Mouse (Mus musculus) limb, embryonic 15.5 days (tissue): ENCODE results near the gene Erbb2. TPM values are rescaled to one million over a fixed set of nuclear protein-coding genes. Genes with fewer than 3 reads are reported as not detected.

ENCODE experiments used
- ATAC-seq: fragments of 200-750 bp; cut with Nextera tagmentation; 2 replicates; pipeline ENCODE4 v1.8.0; 2017; ENCODE audit warnings: low read depth, moderate TSS enrichment; ENCODE audit not compliant: insufficient number of reproducible peaks, low FRiP score, low TSS enrichment
- H3K27ac ChIP-seq: fragments of 300-500 bp; sonication (generic); 2 replicates; pipeline ENCODE4 v1.5.1; 2015; ENCODE audit warnings: moderate library complexity, mild to moderate bottlenecking, inconsistent platforms
- H3K27me3 ChIP-seq: fragments of 300-500 bp; sonication (generic); 2 replicates; pipeline ENCODE4 v1.6.1; 2015; ENCODE audit warnings: inconsistent platforms
- H3K36me3 ChIP-seq: fragments of 300-500 bp; sonication (generic); 2 replicates; pipeline ENCODE4 v1.6.1; 2015; ENCODE audit warnings: inconsistent platforms
- H3K4me1 ChIP-seq: fragments of 300-500 bp; sonication (generic); 2 replicates; pipeline ENCODE4 v1.6.1; 2015; ENCODE audit warnings: inconsistent platforms
- H3K4me2 ChIP-seq: fragments of 300-500 bp; sonication (generic); 2 replicates; pipeline ENCODE4 v1.6.1; 2015; ENCODE audit warnings: mild to moderate bottlenecking, inconsistent platforms
- H3K4me3 ChIP-seq: fragments of 300-500 bp; sonication (generic); 2 replicates; pipeline ENCODE4 v1.5.1; 2015; ENCODE audit warnings: mild to moderate bottlenecking, inconsistent platforms
- H3K9ac ChIP-seq: fragments of 300-500 bp; sonication (generic); 2 replicates; pipeline ENCODE4 v1.6.1; 2015; ENCODE audit warnings: inconsistent platforms
- H3K9me3 ChIP-seq: fragments of 300-500 bp; sonication (generic); 2 replicates; pipeline ENCODE4 v1.6.1; 2016; ENCODE audit warnings: inconsistent platforms
- WGBS: fragments of 180-500 bp; shearing (Covaris S2); methylation state at CpG from one replicate; pipeline ENCODE4 v1.1.7; 2015; 5-methylcytosine and 5-hydroxymethylcytosine counted together
- polyA plus RNA-seq: library from polyadenylated mRNA; unstranded; fragments of >200 nt; fragmentation: Nextera tagmentation; extraction: Ambion mirVana; gene quantifications from 2 replicates; pipeline ENCODE4 v1.2.1, GENCODE M21; 2015

Erbb2 gene
- 63.3 and 70.7 TPM in 2 replicates for polyA plus RNA-seq

DNA sequence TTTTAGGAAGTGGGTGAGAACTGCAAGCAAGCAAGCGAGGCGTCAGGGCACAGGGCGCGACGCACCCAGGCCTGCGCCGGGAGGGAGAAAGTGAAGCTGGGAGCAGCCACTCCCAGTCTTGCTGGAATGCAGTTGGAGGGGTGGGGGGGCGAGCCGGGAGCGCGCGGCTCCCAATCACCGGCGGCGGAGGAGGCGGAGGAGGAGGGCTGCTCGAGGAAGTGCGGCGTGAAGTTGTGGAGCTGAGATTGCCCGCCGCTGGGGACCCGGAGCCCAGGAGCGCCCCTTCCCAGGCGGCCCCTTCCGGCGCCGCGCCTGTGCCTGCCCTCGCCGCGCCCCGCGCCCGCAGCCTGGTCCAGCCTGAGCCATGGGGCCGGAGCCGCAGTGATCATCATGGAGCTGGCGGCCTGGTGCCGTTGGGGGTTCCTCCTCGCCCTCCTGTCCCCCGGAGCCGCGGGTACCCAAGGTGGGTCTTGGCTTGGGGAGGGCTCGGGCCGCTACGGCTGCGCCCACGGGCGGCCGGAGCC, at the start of gene Erbb2:
TSS of gene Erbb2 (plus strand) at position 198 of the 524 bp plus-strand sequence.
- no peaks in the 10 kb centered on the region for H3K27me3 ChIP-seq
- H3K36me3 ChIP-seq: no peaks in the 10 kb centered on the region
- H3K4me3 ChIP-seq: peak within 1 kb of the TSS; percentile 98
- peak; percentile 88 for ATAC-seq
- WGBS: under 1% methylated on average over 38 of the region's 49 CpGs
- H3K4me1 ChIP-seq: peaks cover 59% of the 10 kb centered on the region
- H3K4me2 ChIP-seq: peak within 1 kb of the TSS; percentile 63
- peak within 1 kb of the TSS; percentile 93 for H3K9ac ChIP-seq
- H3K9me3 ChIP-seq: no peaks in the 10 kb centered on the region
- peak within 1 kb of the TSS; percentile 99 for H3K27ac ChIP-seq

DNA sequence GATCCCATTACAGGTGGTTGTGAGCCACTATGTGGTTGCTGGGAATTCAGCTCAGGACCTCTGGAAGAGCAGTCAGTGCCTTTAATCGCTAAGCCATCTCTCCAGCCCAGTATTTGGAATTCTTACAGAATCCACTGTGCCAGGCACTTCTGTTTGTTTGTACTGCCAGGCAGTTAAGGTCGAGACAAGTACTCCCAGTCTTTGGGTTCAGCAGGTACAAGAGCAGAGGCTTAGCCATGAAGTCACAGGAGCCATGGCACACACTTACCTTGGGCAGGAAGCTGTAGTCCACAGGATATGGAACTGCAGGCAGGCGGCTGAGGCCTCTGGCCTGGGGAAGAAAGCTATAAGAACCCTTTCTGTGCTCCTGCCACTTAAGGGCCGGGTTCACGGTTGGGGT, 48.5 kb upstream of the Erbb2 start:
- Histone ChIP-seq H3K9me3 (no peaks in the 10 kb centered on the region), H3K27me3 (no peaks in the 10 kb centered on the region), H3K4me3 (no peak overlapping the region), H3K9ac (no peak overlapping the region), H3K36me3 (0 out of 2 replicates have a peak, but pooled peaks cover 4% of the 10 kb centered on the region), H3K27ac (no peak overlapping the region), H3K4me2 (no peak overlapping the region), H3K4me1 (peaks cover 22% of the 10 kb centered on the region)
- WGBS: 75% methylated on average over 5 of the region's 5 CpGs
- ATAC-seq: no peak

DNA sequence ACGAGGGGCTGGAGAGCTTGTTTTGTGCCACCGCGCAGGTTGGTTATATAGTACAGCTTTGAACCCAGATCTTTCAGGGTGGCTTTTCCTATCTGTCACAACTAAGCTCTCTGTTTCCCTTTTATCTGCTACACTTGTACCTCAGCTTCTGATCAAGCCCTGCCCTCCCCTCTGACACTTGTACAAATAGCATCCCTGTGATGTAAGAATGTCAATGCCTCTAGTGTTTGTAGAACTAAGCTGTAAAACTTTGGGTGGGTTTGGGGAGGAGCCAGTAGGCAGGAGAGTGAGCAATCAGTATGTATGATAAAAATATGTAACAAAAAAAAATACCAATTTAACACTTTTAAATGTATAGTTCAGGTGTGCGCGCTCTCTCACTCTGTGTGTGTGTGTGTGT, 47.9 kb upstream of the Erbb2 start:
- Histone ChIP-seq H3K9ac (no peak overlapping the region), H3K4me1 (peaks cover 16% of the 10 kb centered on the region), H3K27me3 (no peaks in the 10 kb centered on the region), H3K9me3 (no peaks in the 10 kb centered on the region), H3K4me2 (no peak overlapping the region), H3K27ac (no peak overlapping the region), H3K36me3 (0 out of 2 replicates have a peak, but pooled peaks cover 4% of the 10 kb centered on the region), H3K4me3 (no peak overlapping the region)
- WGBS: 90% methylated on average over 5 of the region's 5 CpGs
- no peak for ATAC-seq

DNA sequence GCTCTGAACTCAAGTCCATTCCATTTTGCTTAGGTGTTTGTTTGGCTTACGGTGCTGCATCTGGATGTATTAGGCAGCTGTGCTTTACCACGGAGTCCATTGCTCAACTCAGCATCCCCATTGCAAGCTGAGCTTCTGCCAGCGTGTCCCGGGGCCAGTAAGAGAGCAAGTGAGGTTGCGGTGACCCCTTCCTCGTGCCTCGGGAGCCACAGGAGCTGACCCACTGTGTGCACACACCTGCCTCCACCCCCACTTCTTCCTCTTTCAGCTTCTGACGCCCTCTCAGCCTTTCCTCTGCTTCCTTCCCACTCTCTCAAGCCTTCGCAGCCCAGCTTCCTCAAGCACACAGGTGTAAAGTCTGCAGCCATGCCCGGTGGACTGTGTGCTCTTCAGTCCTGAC, 46.0 kb upstream of the Erbb2 start:
- WGBS: 70% methylated on average over 10 of the region's 10 CpGs
- no peak for ATAC-seq
- no peak overlapping the region for H3K27ac ChIP-seq

DNA sequence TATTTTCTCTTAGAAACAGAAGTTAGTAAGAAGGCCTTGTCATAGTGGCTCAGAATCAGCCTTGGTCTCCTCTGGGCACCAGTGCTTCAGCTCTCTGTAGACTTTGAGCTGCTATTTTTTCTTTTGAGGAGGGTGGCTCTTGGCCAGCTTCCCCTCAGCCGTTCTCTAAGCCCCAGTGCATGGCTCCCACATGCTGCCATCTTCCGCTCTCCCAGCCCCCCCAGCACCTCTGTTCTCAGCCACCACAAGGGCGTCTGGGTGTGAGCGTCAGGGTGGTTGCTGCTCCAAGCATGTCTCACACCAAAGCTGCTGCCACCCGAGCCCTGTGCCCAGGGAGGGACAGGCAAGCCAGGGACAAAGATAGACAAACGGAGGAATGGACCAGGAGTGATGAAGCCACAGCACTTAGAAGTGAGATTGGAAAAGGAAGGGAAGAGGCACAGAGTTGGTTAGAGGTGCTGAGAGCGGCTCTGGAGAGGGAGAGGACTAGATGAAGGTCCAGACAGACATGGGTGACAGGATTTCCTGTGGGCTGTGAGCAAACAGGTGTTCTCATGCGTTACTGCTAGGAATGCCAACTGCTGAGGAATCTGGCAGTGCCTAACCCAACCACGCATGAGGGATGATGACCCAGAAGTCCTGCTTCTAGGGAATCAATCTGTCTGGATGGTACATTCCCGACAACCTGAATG, 45.0 kb upstream of the Erbb2 start:
- Histone ChIP-seq H3K4me1 (0 out of 2 replicates have a peak, but pooled peaks cover 11% of the 10 kb centered on the region), H3K27me3 (no peaks in the 10 kb centered on the region), H3K4me3 (no peak overlapping the region), H3K9me3 (no peaks in the 10 kb centered on the region), H3K36me3 (no peaks in the 10 kb centered on the region), H3K9ac (no peak overlapping the region), H3K27ac (no peak overlapping the region), H3K4me2 (no peak overlapping the region)
- WGBS: 75% methylated on average over 10 of the region's 10 CpGs
- ATAC-seq: no peak

More for the DNA sequence above, 46.0 kb upstream of the Erbb2 start:
- no peaks in the 10 kb centered on the region for H3K27me3 ChIP-seq
- no peak overlapping the region for H3K4me3 ChIP-seq
- no peak overlapping the region for H3K9ac ChIP-seq
- H3K9me3 ChIP-seq: no peaks in the 10 kb centered on the region
- no peak overlapping the region for H3K4me2 ChIP-seq
- 0 out of 2 replicates have a peak, but pooled peaks cover 8% of the 10 kb centered on the region for H3K4me1 ChIP-seq
- H3K36me3 ChIP-seq: no peaks in the 10 kb centered on the region

DNA sequence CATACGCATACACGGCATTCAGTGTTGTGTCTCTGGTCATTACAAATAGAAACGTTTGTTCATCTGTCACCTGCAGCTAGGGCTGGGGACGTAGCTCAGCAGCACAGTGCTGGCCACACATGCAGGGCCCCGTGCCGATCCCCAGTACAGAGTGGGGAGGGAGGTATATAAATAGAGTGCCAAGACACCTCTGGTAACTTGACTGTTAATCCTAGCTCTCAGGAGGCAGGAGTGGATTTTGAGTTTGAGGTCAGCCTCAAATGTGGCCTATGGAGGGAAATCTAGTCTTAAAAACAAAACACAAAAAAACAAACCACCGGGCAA, 44.4 kb upstream of the Erbb2 start:
- no peaks in the 10 kb centered on the region for H3K27me3 ChIP-seq
- no peaks in the 10 kb centered on the region for H3K9me3 ChIP-seq
- 86% methylated on average over 7 of the region's 7 CpGs for WGBS
- H3K27ac ChIP-seq: no peak overlapping the region
- no peak overlapping the region for H3K4me2 ChIP-seq
- H3K9ac ChIP-seq: no peak overlapping the region
- no peaks in the 10 kb centered on the region for H3K36me3 ChIP-seq
- no peak overlapping the region for H3K4me3 ChIP-seq
- ATAC-seq: no peak
- 0 out of 2 replicates have a peak, but pooled peaks cover 11% of the 10 kb centered on the region for H3K4me1 ChIP-seq

DNA sequence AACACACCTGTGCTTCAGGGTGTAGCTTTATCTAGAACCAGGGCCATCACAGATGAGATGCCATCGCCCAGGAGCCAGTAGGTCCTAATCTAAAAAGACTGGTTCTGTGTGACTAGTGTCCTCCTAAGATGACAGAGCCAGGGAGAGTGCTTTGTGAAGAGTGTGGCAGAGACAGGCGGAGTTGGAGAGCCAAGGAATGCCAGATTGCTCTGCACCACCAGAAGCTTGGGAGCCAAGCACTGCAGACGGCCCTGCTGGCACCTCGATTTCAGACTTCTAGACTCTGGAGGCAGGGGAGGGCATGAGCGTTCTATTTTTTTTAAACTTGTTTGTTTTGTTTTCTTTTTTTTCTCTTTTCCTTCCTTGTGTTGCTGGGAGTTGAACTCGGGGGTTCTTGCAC, 42.9 kb upstream of the Erbb2 start:
- no peak overlapping the region for H3K27ac ChIP-seq
- no peak overlapping the region for H3K9ac ChIP-seq
- H3K36me3 ChIP-seq: peaks cover 12% of the 10 kb centered on the region
- WGBS: 80% methylated on average over 6 of the region's 6 CpGs
- no peaks in the 10 kb centered on the region for H3K27me3 ChIP-seq
- H3K4me3 ChIP-seq: no peak overlapping the region
- no peaks in the 10 kb centered on the region for H3K9me3 ChIP-seq
- 0 out of 2 replicates have a peak, but pooled peaks cover 6% of the 10 kb centered on the region for H3K4me1 ChIP-seq
- ATAC-seq: no peak
- no peak overlapping the region for H3K4me2 ChIP-seq

DNA sequence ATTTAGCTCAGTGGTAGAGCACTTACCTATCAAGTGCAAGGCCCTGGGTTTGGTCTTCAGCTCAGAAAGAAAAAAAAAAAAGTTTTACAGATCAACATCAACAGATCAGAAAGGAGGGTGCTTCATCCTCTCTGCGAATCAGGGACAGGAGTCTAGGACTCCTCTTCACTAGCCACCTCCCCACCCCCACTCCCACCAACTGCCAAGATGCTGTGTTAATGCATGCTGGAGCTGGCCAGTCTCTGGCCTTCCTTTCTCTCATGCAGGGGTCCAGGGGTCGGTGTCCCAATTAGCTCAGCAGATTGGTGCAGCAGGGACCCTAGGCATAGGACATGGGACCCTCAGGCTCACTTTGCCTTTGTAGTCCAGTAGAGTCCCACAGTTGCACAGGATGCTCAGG, 41.7 kb upstream of the Erbb2 start:
- Histone ChIP-seq H3K4me1 (0 out of 2 replicates have a peak, but pooled peaks cover 6% of the 10 kb centered on the region), H3K27ac (no peak overlapping the region), H3K9me3 (no peaks in the 10 kb centered on the region), H3K9ac (no peak overlapping the region), H3K36me3 (peaks cover 25% of the 10 kb centered on the region), H3K27me3 (no peaks in the 10 kb centered on the region), H3K4me3 (no peak overlapping the region), H3K4me2 (no peak overlapping the region)
- ATAC-seq: no peak
- 77% methylated on average over 2 of the region's 2 CpGs for WGBS

DNA sequence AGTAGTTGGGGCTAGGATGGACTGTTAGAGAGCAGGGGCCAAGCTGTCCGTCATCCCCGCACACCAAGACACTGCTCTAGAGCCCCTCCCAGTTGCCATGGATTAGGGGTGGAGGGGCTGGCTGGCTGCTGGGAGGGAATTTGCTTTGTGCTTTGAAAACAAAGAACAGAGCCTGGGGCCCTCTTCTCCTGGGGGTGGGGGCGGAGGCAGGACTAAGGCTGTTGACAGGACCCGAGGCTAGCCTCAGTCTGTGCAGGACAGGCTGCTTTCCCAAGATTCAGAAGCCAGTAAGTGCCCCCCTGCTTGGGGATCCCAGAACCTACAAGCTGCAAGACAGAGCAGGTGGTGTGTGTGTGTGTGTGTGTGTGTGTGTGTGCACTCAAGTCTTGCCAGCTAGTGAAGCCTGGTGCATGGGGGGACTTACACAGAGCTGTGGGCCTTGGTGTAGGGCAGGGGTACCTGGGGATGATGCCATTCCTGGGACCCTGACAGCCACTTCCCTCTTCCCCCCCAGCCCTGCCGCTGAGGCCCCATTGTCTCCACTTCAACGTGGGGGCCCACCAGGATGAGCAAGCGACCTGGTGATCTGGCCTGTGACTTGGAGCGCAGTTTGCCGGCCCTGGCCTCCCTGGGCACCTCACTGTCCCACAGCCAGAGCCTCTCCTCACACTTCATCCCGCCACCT, 40.6 kb upstream of the Erbb2 start:
- WGBS: 62% methylated on average over 10 of the region's 10 CpGs
- Histone ChIP-seq H3K9me3 (no peaks in the 10 kb centered on the region), H3K4me1 (0 out of 2 replicates have a peak, but pooled peaks cover 6% of the 10 kb centered on the region), H3K4me3 (no peak overlapping the region), H3K27me3 (no peaks in the 10 kb centered on the region), H3K4me2 (no peak overlapping the region), H3K36me3 (peaks cover 36% of the 10 kb centered on the region), H3K27ac (no peak overlapping the region), H3K9ac (no peak overlapping the region)
- no peak for ATAC-seq

DNA sequence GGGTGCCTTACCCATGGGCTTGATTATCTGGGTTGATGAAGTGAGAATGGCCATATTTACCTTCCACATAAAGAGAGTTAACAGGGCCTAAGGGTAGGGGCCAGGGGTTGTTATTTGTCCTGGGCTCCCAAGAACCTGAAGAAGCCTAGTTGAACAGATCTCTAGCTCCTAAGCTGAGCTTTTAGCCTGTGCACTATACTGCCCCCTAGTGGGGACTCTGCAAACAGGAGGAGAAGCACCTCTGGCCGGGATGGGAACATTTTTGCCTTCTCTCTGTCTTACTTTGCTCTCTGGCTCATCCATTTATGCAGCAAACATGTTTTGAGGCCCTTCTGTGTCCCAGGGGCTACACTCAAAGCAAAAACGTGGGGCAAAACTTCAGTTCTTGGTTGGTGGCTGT, 39.9 kb upstream of the Erbb2 start:
- H3K27me3 ChIP-seq: no peaks in the 10 kb centered on the region
- H3K36me3 ChIP-seq: peaks cover 43% of the 10 kb centered on the region
- H3K9me3 ChIP-seq: no peaks in the 10 kb centered on the region
- H3K27ac ChIP-seq: no peak overlapping the region
- ATAC-seq: no peak
- no peak overlapping the region for H3K9ac ChIP-seq
- 6% methylated on average over 2 of the region's 2 CpGs for WGBS
- 0 out of 2 replicates have a peak, but pooled peaks cover 6% of the 10 kb centered on the region for H3K4me1 ChIP-seq
- H3K4me2 ChIP-seq: no peak overlapping the region
- H3K4me3 ChIP-seq: no peak overlapping the region

DNA sequence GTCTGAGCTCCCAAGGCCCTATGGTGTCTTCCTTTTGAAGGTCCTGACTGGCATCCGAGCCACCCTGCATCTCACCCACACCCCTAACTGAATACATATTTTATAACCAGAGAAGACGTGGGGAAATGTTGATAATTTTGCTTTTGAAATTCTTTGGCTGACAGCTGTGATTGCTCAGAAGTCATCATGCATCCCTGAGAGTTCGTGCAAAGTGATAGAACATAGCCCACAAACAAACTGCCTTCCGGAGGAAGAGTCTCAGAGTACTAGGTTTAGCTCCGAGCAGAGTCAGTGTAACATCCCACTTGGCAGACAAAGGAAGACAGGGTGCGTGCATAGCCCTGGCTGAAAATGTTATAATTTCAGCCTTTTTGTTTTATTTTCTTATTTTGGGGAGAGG, 39.0 kb upstream of the Erbb2 start:
- H3K27ac ChIP-seq: no peak overlapping the region
- no peak overlapping the region for H3K4me2 ChIP-seq
- no peaks in the 10 kb centered on the region for H3K9me3 ChIP-seq
- no peak overlapping the region for H3K4me3 ChIP-seq
- H3K9ac ChIP-seq: no peak overlapping the region
- ATAC-seq: no peak
- 92% methylated on average over 6 of the region's 6 CpGs for WGBS
- no peaks in the 10 kb centered on the region for H3K27me3 ChIP-seq
- peaks cover 52% of the 10 kb centered on the region for H3K36me3 ChIP-seq
- 0 out of 2 replicates have a peak, but pooled peaks cover 6% of the 10 kb centered on the region for H3K4me1 ChIP-seq

DNA sequence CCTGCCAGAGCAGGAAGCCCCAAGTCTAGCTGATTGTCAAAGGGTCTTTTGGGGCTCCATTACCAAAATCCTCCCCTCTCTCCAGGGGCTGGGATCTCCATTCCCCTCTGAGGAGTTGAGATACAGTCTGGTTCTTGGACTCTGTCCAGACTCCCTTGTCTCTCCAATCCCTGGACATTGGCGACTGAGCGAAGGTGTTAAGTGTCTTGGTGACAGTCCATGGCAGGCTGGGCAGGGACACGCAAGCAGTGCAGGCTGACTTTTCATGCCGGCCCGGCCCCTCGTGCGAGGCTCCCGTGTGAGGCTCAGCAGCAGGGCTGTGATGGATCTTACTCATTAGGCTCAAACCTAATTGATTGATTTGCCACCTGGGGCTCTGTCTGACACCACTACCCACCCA, 38.0 kb upstream of the Erbb2 start:
- H3K27me3 ChIP-seq: no peaks in the 10 kb centered on the region
- H3K9me3 ChIP-seq: no peaks in the 10 kb centered on the region
- ATAC-seq: no peak
- no peak overlapping the region for H3K27ac ChIP-seq
- 0 out of 2 replicates have a peak, but pooled peaks cover 6% of the 10 kb centered on the region for H3K4me1 ChIP-seq
- H3K4me2 ChIP-seq: no peak overlapping the region
- H3K9ac ChIP-seq: no peak overlapping the region
- peaks cover 62% of the 10 kb centered on the region for H3K36me3 ChIP-seq
- WGBS: 84% methylated on average over 8 of the region's 8 CpGs
- no peak overlapping the region for H3K4me3 ChIP-seq
